Mouse (Mus musculus) duodenum, adult 2 months (tissue): Measurements from ENCODE around the gene Pdap1. TPM values are rescaled to one million over a fixed set of nuclear protein-coding genes. Genes with fewer than 3 reads are reported as not detected.

Experiments used
- polyA plus RNA-seq: library from polyadenylated mRNA; depleted of rRNA; stranded (reverse); fragments of >200 nt; gene quantifications from 2 replicates; pipeline ENCODE4 v1.2.3, GENCODE M21; 2012; ENCODE audit warnings: low replicate concordance; rRNA removed

Gene Pdap1
- 19.7 and 24.5 TPM in 2 replicates for polyA plus RNA-seq

GRCm38 (mm10) chr5:145139571-145140519 lies at the start of gene Pdap1, which contains the start of gene Bud31:
Gene Pdap1 (minus strand): TSS chr5:145140238.
Gene Bud31 (plus strand): TSS chr5:145140362.

GRCm38 (mm10) chr5:145166536-145167305 lies 26.7 kb upstream of the Pdap1 start, which contains the start of the genes Ptcd1 and Cpsf4:
Gene Ptcd1 (minus strand): TSS chr5:145167108.
Gene Cpsf4 (plus strand): TSS chr5:145167213.

GRCm38 (mm10) chr5:145114071-145114605 lies 25.9 kb downstream of the Pdap1 start, which contains the start of gene Arpc1b:
Gene Arpc1b (plus strand): TSS chr5:145114215.

GRCm38 (mm10) chr5:145083632-145084451 lies 56.2 kb downstream of the Pdap1 start, which contains the start of the genes Arpc1a and Kpna7:
Gene Arpc1a (plus strand): TSS chr5:145083830.
Gene Kpna7 (minus strand): TSS chr5:145084030.

Other genes with a start within 250 kb of the Pdap1 start
- gene Smurf1, start 174.4 kb downstream of the Pdap1 start, polyA plus RNA-seq, result 12.1 and 13.4 TPM in 2 replicates
- gene Gm4871, start 107.5 kb downstream of the Pdap1 start, polyA plus RNA-seq, result not detected in 2 replicates
- gene 1700018F24Rik, start 97.2 kb downstream of the Pdap1 start, polyA plus RNA-seq, result not detected in 2 replicates
- 67.4 and 87.0 TPM in 2 replicates for gene Arpc1a, start 56.4 kb downstream of the Pdap1 start, polyA plus RNA-seq
- 0.09 TPM in 1 of 2 replicates, not detected in the other for gene Kpna7, start 56.2 kb downstream of the Pdap1 start, polyA plus RNA-seq
- gene Arpc1b, start 26.0 kb downstream of the Pdap1 start, polyA plus RNA-seq, result 527 and 606 TPM in 2 replicates
- 35.8 and 42.8 TPM in 2 replicates for gene Bud31, start 124 bp upstream of the Pdap1 start, polyA plus RNA-seq
- 7.7 and 8.0 TPM in 2 replicates for gene Ptcd1, start 26.9 kb upstream of the Pdap1 start, polyA plus RNA-seq
- 24.4 and 27.3 TPM in 2 replicates for gene Cpsf4, start 27.0 kb upstream of the Pdap1 start, polyA plus RNA-seq
- 95.6 and 164 TPM in 2 replicates for gene Atp5j2, start 51.8 kb upstream of the Pdap1 start, polyA plus RNA-seq
- 1.5 and 2.4 TPM in 2 replicates for gene Zkscan14, start 61.6 kb upstream of the Pdap1 start, polyA plus RNA-seq
- 2.0 and 2.3 TPM in 2 replicates for gene Zkscan5, start 64.3 kb upstream of the Pdap1 start, polyA plus RNA-seq
- gene Zfp655, start 91.5 kb upstream of the Pdap1 start, polyA plus RNA-seq, result 6.7 and 7.4 TPM in 2 replicates
- gene Zscan25, start 140.3 kb upstream of the Pdap1 start, polyA plus RNA-seq, result 9.2 and 9.5 TPM in 2 replicates
- not detected in 2 replicates for gene Cyp3a57, start 205.0 kb upstream of the Pdap1 start, polyA plus RNA-seq